Mouse (Mus musculus) heart, embryonic 11.5 days (tissue): Measurements from ENCODE around the gene Stx5a. TPM values are rescaled to one million over a fixed set of nuclear protein-coding genes. Genes with fewer than 3 reads are reported as not detected.
A peak's percentile ranks its signal among the peaks of the same experiment; 100 is the strongest.

Experiments
- ATAC-seq: fragments of 200-750 bp; cut with Nextera tagmentation; replicated peaks from 2 replicates; pipeline ENCODE4 v1.8.0; 2017; ENCODE audit warnings: moderate library complexity; ENCODE audit not compliant: insufficient number of reproducible peaks, low FRiP score, low TSS enrichment
- H3K27ac ChIP-seq: fragments of 300-500 bp; sonication (generic); 2 replicates; pipeline ENCODE4 v1.5.1; 2014; ENCODE audit warnings: mild to moderate bottlenecking, low read depth, low read length
- H3K27me3 ChIP-seq: fragments of 300-500 bp; sonication (generic); 2 replicates; pipeline ENCODE4 v1.6.1; 2014; ENCODE audit warnings: mild to moderate bottlenecking, low read length, mixed read lengths; ENCODE audit not compliant: control insufficient read depth, insufficient read depth
- H3K36me3 ChIP-seq: fragments of 300-500 bp; sonication (generic); 2 replicates; pipeline ENCODE4 v1.6.1; 2014; ENCODE audit warnings: mild to moderate bottlenecking, low read length, moderate library complexity, mixed read lengths; ENCODE audit not compliant: control insufficient read depth, insufficient read depth
- H3K4me1 ChIP-seq: fragments of 300-500 bp; sonication (generic); 2 replicates; pipeline ENCODE4 v1.6.1; 2014; ENCODE audit warnings: low read length; ENCODE audit not compliant: control insufficient read depth, insufficient read depth
- H3K4me2 ChIP-seq: fragments of 300-500 bp; sonication (generic); 2 replicates; pipeline ENCODE4 v1.6.1; 2014; ENCODE audit warnings: mild to moderate bottlenecking, moderate library complexity
- H3K4me3 ChIP-seq: fragments of 300-500 bp; sonication (generic); 2 replicates; pipeline ENCODE4 v1.5.1; 2014; ENCODE audit warnings: low read depth, low read length
- H3K9ac ChIP-seq: fragments of 300-500 bp; sonication (generic); 2 replicates; pipeline ENCODE4 v1.6.1; 2014; ENCODE audit warnings: mild to moderate bottlenecking, low read depth, low read length, moderate library complexity
- H3K9me3 ChIP-seq: fragments of 300-500 bp; sonication (generic); replicated peaks from 2 replicates; pipeline ENCODE4 v1.6.1; 2016; ENCODE audit warnings: low read length; ENCODE audit not compliant: control insufficient read depth
- WGBS: fragments of 180-500 bp; shearing (Covaris S2); extraction: QIAGEN DNeasy Blood & Tissue Kit; methylation state at CpG from one replicate; pipeline ENCODE4 v1.1.7; 2014; ENCODE audit not compliant: insufficient replicate concordance; 5-methylcytosine and 5-hydroxymethylcytosine counted together
- polyA plus RNA-seq: library from polyadenylated mRNA; unstranded; fragments of >200 nt; fragmentation: Nextera tagmentation; extraction: Ambion mirVana; gene quantifications from 2 replicates; pipeline ENCODE4 v1.2.1, GENCODE M21; 2014

Stx5a gene
- polyA plus RNA-seq, 1 experiment from 2014 or later = 85.1 TPM

DNA sequence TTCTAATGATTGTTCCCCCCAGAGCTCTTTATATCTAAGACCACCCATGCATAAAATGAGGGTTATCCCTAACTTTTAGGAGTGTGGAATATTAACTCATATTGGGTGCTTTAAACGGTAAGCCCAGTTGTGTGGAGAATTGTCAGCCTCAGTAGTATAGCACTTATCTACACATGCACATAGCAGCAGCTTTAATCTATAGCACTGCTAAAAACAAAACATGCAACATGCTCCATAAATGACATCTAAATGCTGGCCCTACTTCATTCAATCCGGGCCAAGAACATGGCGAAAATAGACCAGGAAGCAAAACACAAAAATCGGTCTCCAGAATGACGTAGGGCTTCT, 18.7 kb upstream of the Stx5a start:
- 0% methylated on average over 5 of the region's 5 CpGs for WGBS

DNA sequence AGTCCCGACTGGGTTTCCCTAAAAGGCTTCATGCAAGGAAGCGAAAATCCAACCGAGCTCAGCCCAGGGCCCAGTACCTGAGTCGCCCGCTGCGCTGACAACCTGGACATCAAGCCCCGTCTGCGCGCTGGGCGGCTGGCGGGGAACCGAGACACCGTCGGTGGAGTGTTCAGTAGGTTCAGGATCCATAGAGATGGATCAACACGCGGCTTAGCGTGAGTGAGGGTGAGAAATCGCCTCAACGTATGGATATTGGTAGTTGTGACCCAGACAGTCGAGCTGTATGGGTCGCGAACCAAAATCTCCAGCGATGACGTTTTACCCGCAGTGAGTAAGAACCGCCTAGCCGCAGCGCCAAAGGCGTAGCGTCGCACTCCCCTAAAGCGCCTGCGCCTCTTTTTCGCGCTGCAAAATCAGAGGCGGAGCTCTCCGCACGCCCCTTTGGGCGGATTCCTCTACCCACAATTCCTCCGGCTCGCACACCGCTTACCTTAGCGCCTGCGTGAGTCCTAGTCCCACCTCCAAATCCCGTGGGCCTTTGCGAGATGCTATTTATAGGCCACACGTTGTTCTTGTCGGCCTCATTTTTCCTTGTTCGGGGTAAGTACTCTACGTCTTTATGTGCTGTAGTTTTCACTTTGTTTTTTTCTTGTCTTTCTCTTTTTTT, 18.2 kb upstream of the Stx5a start, which contains the start of gene Slc3a2:
Gene Slc3a2 (minus strand): TSS at position 463 of the 667 bp plus-strand sequence.
- Histone ChIP-seq H3K9ac (peak within 1 kb of the TSS; percentile 95), H3K27me3 (no peaks in the 10 kb centered on the region), H3K4me2 (peak within 1 kb of the TSS; percentile 92), H3K4me1 (peaks cover 15% of the 10 kb centered on the region), H3K36me3 (peaks cover 20% of the 10 kb centered on the region), H3K4me3 (peak within 1 kb of the TSS; percentile 80), H3K27ac (peak within 1 kb of the TSS; percentile 96), H3K9me3 (no peaks in the 10 kb centered on the region)
- under 1% methylated on average over 50 of the region's 50 CpGs for WGBS
- ATAC-seq = peak; percentile 93

More for the DNA sequence above, 18.7 kb upstream of the Stx5a start:
- no peaks in the 10 kb centered on the region for H3K27me3 ChIP-seq
- ATAC-seq = no peak
- H3K27ac ChIP-seq = peak overlapping the region; percentile 96
- peak overlapping the region; percentile 80 for H3K4me3 ChIP-seq
- H3K4me2 ChIP-seq = peak overlapping the region; percentile 92
- H3K36me3 ChIP-seq = peaks cover 20% of the 10 kb centered on the region
- peaks cover 15% of the 10 kb centered on the region for H3K4me1 ChIP-seq
- H3K9ac ChIP-seq = peak overlapping the region; percentile 95
- H3K9me3 ChIP-seq = no peaks in the 10 kb centered on the region

DNA sequence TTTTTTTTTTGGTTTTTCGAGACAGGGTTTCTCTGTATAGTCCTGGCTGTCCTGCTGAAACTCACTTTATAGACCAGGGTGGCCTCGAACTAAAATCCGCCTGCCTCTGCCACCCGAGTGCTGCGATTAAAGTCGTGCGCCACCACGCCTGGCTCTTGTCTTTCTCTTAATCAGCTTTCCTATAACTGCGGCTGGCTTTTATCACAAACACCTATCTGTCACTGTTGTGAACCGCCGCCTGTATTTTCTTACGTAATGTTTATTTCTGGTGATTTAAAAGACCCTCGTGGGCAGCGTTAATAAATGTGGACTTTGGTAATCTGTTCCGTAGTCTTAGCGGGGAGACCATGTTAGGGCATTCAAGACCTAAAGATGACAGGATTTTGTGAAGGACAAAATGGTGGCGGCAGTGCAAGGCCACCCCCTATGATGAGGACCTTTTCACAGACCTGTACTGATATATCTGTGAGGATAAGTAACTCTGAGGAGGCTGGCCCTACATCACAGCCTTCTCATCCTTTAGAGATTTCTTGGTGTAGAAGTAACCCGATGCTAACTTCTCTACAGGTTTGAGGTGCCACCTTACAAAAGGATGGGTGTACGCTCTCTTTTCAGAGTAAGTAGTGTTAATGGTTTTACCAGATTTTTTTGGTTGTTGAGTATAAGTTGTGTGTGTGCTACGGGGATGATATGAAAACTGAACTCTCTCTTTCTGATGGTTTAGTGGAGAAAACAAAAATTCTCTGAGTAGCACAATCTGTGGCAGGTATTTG, 17.5 kb upstream of the Stx5a start:
- under 1% methylated on average over 20 of the region's 20 CpGs for WGBS
- no peaks in the 10 kb centered on the region for H3K9me3 ChIP-seq
- no peaks in the 10 kb centered on the region for H3K27me3 ChIP-seq
- peak overlapping the region; percentile 92 for H3K4me2 ChIP-seq
- H3K27ac ChIP-seq = peak overlapping the region; percentile 87
- peaks cover 15% of the 10 kb centered on the region for H3K4me1 ChIP-seq
- no peak for ATAC-seq
- peak overlapping the region; percentile 95 for H3K9ac ChIP-seq
- peaks cover 20% of the 10 kb centered on the region for H3K36me3 ChIP-seq
- H3K4me3 ChIP-seq = peak overlapping the region; percentile 80

DNA sequence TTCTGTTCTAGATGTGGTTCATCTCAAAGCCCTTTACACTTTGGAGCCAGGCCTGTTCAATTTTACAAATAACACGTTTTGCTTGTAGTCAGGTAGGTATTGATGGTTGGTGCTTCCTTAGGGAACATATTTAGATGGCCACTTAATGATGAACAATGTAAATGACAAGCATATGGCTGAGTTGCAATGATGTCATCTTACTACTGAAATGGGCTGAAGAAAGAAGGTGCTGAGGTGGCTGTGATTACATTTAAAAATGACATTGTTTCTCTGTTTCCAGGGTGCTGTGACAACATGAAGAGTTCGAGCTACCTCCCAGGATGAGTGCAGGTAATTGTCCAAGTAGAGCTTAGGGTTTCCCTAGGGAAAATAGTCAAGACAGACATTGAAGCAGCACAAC, 16.8 kb upstream of the Stx5a start:
- Histone ChIP-seq H3K4me2 (peak overlapping the region; percentile 92), H3K4me3 (peak overlapping the region; percentile 80), H3K27ac (peak overlapping the region; percentile 87), H3K9ac (peak overlapping the region; percentile 95), H3K36me3 (peaks cover 20% of the 10 kb centered on the region), H3K9me3 (no peaks in the 10 kb centered on the region), H3K4me1 (peaks cover 15% of the 10 kb centered on the region), H3K27me3 (no peaks in the 10 kb centered on the region)
- ATAC-seq = no peak
- WGBS = 2% methylated on average over 2 of the region's 2 CpGs

DNA sequence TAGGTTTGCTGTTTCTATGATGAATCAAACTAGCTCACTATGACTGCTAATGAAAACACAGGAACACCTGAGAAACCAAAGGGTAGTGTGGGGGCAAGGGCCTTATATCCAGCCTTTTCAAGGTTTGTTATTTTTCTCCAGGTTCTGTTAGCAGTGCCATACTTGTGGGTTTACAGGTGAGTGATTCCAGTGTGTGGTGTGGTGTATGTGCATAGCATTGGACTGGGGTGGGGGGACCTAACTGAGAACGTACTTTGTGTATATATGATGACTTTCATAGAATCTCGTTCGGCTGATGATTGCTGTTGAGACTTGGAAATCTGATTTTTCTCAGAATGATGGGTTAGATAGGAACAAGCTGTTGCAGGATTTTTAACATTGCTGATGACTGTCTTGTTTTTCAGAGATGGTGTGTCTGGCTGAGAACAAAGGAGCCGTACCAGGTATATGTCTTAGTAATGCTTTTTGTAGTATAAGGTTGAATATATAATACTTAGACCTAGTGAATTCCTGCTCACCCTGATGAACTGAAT, 16.1 kb upstream of the Stx5a start:
- Histone ChIP-seq H3K9me3 (no peaks in the 10 kb centered on the region), H3K4me2 (peak overlapping the region; percentile 92), H3K27ac (0 out of 2 replicates have a peak overlapping the region, but pooled peaks have one; percentile 46), H3K36me3 (peaks cover 20% of the 10 kb centered on the region), H3K4me1 (peaks cover 15% of the 10 kb centered on the region), H3K27me3 (no peaks in the 10 kb centered on the region), H3K4me3 (peak overlapping the region; percentile 80), H3K9ac (peak overlapping the region; percentile 95)
- ATAC-seq = no peak
- WGBS = 65% methylated on average over 4 of the region's 4 CpGs

DNA sequence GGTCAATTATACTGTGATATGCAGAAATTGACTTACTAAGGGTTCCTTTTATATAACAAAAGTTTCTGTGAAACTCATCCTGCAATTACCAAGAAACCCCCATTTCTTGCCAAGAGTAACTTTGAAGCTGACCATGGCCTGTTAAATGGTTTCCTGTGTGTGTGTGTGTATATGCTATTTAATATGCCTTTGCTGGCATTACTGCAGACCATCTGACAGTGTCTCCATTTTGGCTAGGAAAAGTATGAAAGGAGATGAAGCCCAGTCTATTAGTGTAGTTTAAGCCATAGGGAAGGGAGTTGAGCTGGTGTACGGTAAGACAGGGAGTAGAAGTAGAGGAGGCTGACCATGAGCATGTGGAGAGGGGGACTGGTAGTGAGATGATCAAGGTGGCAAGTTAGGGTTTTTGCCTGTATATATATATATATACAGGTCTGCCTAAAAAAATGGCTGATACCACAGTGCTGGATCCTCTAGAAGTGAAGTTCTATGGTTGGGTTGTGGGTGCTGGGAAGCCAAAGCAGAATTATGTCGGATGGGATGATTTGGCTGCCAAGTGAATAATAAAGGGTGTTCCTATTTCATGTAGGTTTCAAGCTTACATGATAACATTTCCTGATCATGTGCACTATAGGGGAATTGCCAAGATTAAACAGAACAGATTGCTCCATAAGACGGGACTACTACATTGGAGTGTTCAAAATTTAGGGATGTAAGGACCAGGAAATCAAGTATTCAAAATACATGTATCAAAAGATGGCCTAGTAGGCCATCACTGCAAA, 14.4 kb upstream of the Stx5a start:
- no peak overlapping the region for H3K27ac ChIP-seq
- no peak for ATAC-seq
- no peak overlapping the region for H3K9ac ChIP-seq
- H3K36me3 ChIP-seq = peaks cover 20% of the 10 kb centered on the region
- no peaks in the 10 kb centered on the region for H3K9me3 ChIP-seq
- H3K4me2 ChIP-seq = no peak overlapping the region; the same call in 1 of the 2 replicates
- H3K27me3 ChIP-seq = no peaks in the 10 kb centered on the region
- WGBS = 28% methylated on average over 3 of the region's 3 CpGs
- peaks cover 14% of the 10 kb centered on the region for H3K4me1 ChIP-seq
- H3K4me3 ChIP-seq = no peak overlapping the region

DNA sequence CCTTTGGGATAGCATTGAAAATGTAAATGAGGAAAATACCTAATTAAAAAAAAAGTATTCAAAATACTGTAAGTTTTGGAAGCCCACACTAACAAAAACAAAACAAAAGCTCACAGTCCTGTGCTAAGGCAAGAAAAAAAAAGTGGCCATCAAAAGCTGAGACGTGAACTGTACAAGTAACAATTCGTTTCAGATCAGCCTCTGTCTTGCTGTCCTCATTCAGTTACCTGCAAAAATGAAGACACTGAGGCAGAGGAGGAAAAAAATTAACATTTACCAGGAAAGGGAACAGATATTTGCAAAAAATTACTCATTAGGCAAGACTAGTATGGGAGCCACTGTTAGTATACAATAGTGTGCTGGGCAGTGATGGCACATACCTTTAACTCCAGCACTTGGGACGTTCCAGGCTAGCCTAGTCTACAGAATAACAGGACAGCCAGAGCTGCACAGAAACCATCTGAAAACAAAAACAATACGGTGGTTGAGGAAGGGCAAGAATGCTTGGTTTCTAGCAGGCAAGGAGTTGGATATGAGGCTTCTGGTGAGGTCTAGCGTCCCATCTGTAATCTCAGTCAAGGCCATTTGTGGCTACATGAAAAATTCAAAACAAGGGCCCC, 13.6 kb upstream of the Stx5a start:
- no peaks in the 10 kb centered on the region for H3K9me3 ChIP-seq
- no peak overlapping the region for H3K27ac ChIP-seq
- ATAC-seq = no peak
- no peaks in the 10 kb centered on the region for H3K27me3 ChIP-seq
- H3K4me1 ChIP-seq = peaks cover 9% of the 10 kb centered on the region
- no peak overlapping the region for H3K4me3 ChIP-seq
- peaks cover 20% of the 10 kb centered on the region for H3K36me3 ChIP-seq
- no peak overlapping the region for H3K9ac ChIP-seq
- 24% methylated on average over 5 of the region's 5 CpGs for whole genome bisulfite sequencing
- H3K4me2 ChIP-seq = no peak overlapping the region
